Mouse (Mus musculus) lung, adult 10 weeks (tissue): ENCODE data around the gene Rpa1. TPM values are rescaled to one million over a fixed set of nuclear protein-coding genes. Genes with fewer than 3 reads are reported as not detected.

Source experiments
- polyA plus RNA-seq: library from polyadenylated mRNA; stranded (reverse); fragments of 350-450 nt; fragmentation: Illumina TruSeq; extraction: RNeasy Lipid Tissue Mini Kit (QIAGEN cat#74804); gene quantifications from one replicate; pipeline ENCODE4 v1.2.3, GENCODE M21; 2014; ENCODE audit warnings: low read depth, low replicate concordance; ENCODE audit not compliant: insufficient read depth

Rpa1 gene
- polyA plus RNA-seq, result 27.4 TPM

DNA sequence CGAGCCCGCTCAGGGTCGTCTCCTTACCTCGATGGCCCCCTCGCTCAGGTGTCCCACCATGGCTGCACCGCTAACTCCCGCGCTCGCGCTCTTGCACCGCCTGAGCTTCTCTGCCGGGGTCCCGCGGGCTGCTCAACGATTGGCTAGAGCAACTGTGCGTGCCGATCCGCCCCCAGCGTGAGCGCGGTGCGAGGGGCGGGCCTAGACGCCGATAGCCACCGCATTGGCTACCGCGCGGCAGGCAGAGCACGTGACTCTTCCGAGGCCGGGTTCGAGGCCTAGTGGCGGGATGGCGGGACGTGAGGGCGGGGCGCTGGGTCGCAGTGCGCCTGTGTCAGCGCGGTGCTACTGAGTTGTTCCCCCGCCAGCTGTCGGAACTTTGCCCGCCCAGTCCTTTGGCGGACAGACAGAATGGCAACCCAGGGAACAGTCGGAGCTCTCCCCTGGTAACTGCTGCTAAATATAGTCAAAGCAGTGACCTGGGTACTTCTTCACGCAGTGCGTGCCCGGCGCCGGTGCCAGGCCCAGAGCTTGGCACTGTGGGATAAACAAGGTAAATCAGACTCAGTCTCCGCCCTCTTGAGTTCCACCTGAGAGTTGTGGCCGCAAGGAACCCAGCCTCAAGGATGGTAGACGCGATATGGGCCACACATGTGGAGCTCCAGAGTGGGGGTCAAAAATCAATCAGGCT lies at the start of gene Rpa1, which contains the start of gene Smyd4:
Gene Rpa1, minus strand, starts transcription at position 126 of the 691 bp plus-strand sequence.
Gene Smyd4, plus strand, starts transcription at position 235 of the 691 bp plus-strand sequence.

Other genes starting within 250 kb of the Rpa1 start
- 6.4 TPM for gene Hic1, start 178.8 kb downstream of the Rpa1 start, polyA plus RNA-seq
- gene Ovca2, start 169.5 kb downstream of the Rpa1 start, polyA plus RNA-seq, result 12.3 TPM
- 4.7 TPM for gene Dph1, start 157.1 kb downstream of the Rpa1 start, polyA plus RNA-seq
- 5.8 TPM for gene Rtn4rl1, start 154.5 kb downstream of the Rpa1 start, polyA plus RNA-seq
- 2.6 TPM for gene Smyd4, start 109 bp upstream of the Rpa1 start, polyA plus RNA-seq
- 48.5 TPM for gene Serpinf1, start 74.4 kb upstream of the Rpa1 start, polyA plus RNA-seq
- gene Serpinf2, start 91.3 kb upstream of the Rpa1 start, polyA plus RNA-seq, result 0.24 TPM
- 9.8 TPM for gene Wdr81, start 106.4 kb upstream of the Rpa1 start, polyA plus RNA-seq
- gene Tlcd2, start 113.4 kb upstream of the Rpa1 start, polyA plus RNA-seq, result 5.9 TPM
- 25.0 TPM for gene Prpf8, start 138.5 kb upstream of the Rpa1 start, polyA plus RNA-seq
- gene Rilp, start 161.8 kb upstream of the Rpa1 start, polyA plus RNA-seq, result 13.1 TPM
- gene Scarf1, start 165.2 kb upstream of the Rpa1 start, polyA plus RNA-seq, result 17.8 TPM
- 20.6 TPM for gene Slc43a2, start 183.4 kb upstream of the Rpa1 start, polyA plus RNA-seq
- 104 TPM for gene Pitpna, start 239.8 kb upstream of the Rpa1 start, polyA plus RNA-seq